Mouse (Mus musculus) MEL (cell line): ENCODE data around the gene Gm10322. TPM values are rescaled to one million over a fixed set of nuclear protein-coding genes. Genes with fewer than 3 reads are reported as not detected.

Experiments
- DNase-seq: peaks from one replicate; pipeline ENCODE4 v3.0.0; 2011; ENCODE audit warnings: low read depth, low spot score
- H3K27ac ChIP-seq: 2 replicates; pipeline ENCODE4 v1.5.1; 2012; ENCODE audit warnings: low read depth, mild to moderate bottlenecking, control low read depth, low read length, moderate library complexity; ENCODE audit not compliant: control insufficient read depth
- H3K27me3 ChIP-seq, 2 experiments: fragments of 150-350 bp in 1 of 2; sonication (generic) in 1 of 2; 2 replicates each; pipeline ENCODE4 v1.6.1; 2012; ENCODE audit warnings: low read length in 2 of 2, mild to moderate bottlenecking in 2 of 2, improper control_type of control experiment in 1 of 2, moderate library complexity in 1 of 2; ENCODE audit not compliant: insufficient read depth in 2 of 2, control insufficient read depth in 1 of 2
- H3K36me3 ChIP-seq, 2 experiments: 2 replicates each; pipeline ENCODE4 v1.6.1; 2012 to 2014; ENCODE audit warnings: low read length in 2 of 2, improper control_type of control experiment in 1 of 2, inconsistent platforms in 1 of 2, mild to moderate bottlenecking in 1 of 2; ENCODE audit not compliant: insufficient read depth in 2 of 2, control insufficient read depth in 1 of 2
- H3K4me1 ChIP-seq, 2 experiments: fragments of 150-350 bp in 1 of 2; sonication (generic) in 1 of 2; 2 replicates each; pipeline ENCODE4 v1.6.1; 2012; ENCODE audit warnings: low read length in 2 of 2, improper control_type of control experiment in 1 of 2, mild to moderate bottlenecking in 1 of 2; ENCODE audit not compliant: insufficient read depth in 2 of 2, control insufficient read depth in 1 of 2
- H3K4me3 ChIP-seq, 2 experiments: fragments of 150-350 bp in 1 of 2; sonication (generic) in 1 of 2; 2 replicates each; pipeline ENCODE4 v1.5.1; 2012; ENCODE audit warnings: low read depth in 2 of 2, low read length in 2 of 2, mild to moderate bottlenecking in 2 of 2, moderate library complexity in 2 of 2, control low read depth in 1 of 2, improper control_type of control experiment in 1 of 2; ENCODE audit not compliant: control insufficient read depth in 1 of 2, insufficient read depth in 1 of 2
- H3K79me2 ChIP-seq: 2 replicates; pipeline ENCODE4 v1.6.1; 2012; ENCODE audit warnings: mild to moderate bottlenecking, low read length, moderate library complexity; ENCODE audit not compliant: control insufficient read depth, poor library complexity, insufficient read depth
- H3K9ac ChIP-seq: 2 replicates; pipeline ENCODE4 v1.6.1; 2012; ENCODE audit warnings: low read depth, mild to moderate bottlenecking, control low read depth, low read length, moderate library complexity; ENCODE audit not compliant: control insufficient read depth, poor library complexity, severe bottlenecking
- H3K9me3 ChIP-seq: fragments of 150-350 bp; sonication (generic); replicated peaks from 2 replicates; pipeline ENCODE4 v1.6.1; 2012; ENCODE audit warnings: mild to moderate bottlenecking, low read length, improper control_type of control experiment, moderate library complexity; ENCODE audit not compliant: insufficient read depth
- CHD1 ChIP-seq: IDR thresholded peaks from 2 replicates; pipeline ENCODE4 v1.6.1; 2012; ENCODE audit warnings: low read depth, mild to moderate bottlenecking, inconsistent platforms, low read length, improper control_type of control experiment
- CTCF ChIP-seq, 3 experiments: IDR thresholded peaks in 2 of 3; conservative IDR thresholded peaks in 1 of 3; 2 replicates each; pipeline ENCODE4 v1.5.1; 2011 to 2012; ENCODE audit warnings: low read length in 3 of 3, low read depth in 2 of 3, mild to moderate bottlenecking in 2 of 3, improper control_type of control experiment in 1 of 3, inconsistent platforms in 1 of 3, mixed read lengths in 1 of 3, moderate library complexity in 1 of 3; ENCODE audit not compliant: control insufficient read depth in 1 of 3, insufficient read depth in 1 of 3, poor library complexity in 1 of 3, severe bottlenecking in 1 of 3
- EP300 ChIP-seq, 2 experiments: IDR thresholded peaks; 2 replicates each; pipeline ENCODE4 v1.6.1; 2011; ENCODE audit warnings: improper control_type of control experiment in 2 of 2, low read length in 2 of 2, low read depth in 1 of 2, mild to moderate bottlenecking in 1 of 2
- ETS1 ChIP-seq: IDR thresholded peaks from 2 replicates; pipeline ENCODE4 v1.6.1; 2012; ENCODE audit warnings: low read depth, mild to moderate bottlenecking, inconsistent platforms, low read length, improper control_type of control experiment, moderate library complexity
- GATA1 ChIP-seq: IDR thresholded peaks from 2 replicates; pipeline ENCODE4 v1.6.1; 2011; ENCODE audit warnings: low read depth, low read length, improper control_type of control experiment
- HCFC1 ChIP-seq: IDR thresholded peaks from 2 replicates; pipeline ENCODE4 v1.6.1; 2012; ENCODE audit warnings: low read depth, mild to moderate bottlenecking, inconsistent platforms, low read length, improper control_type of control experiment, moderate library complexity
- MAX ChIP-seq: IDR thresholded peaks from 2 replicates; pipeline ENCODE4 v1.6.1; 2011; ENCODE audit warnings: low read length, improper control_type of control experiment
- MXI1 ChIP-seq: IDR thresholded peaks from 2 replicates; pipeline ENCODE4 v1.6.1; 2011; ENCODE audit warnings: mild to moderate bottlenecking, low read depth, low read length, improper control_type of control experiment
- MYB ChIP-seq: IDR thresholded peaks from 2 replicates; pipeline ENCODE4 v1.6.1; 2011; ENCODE audit warnings: mild to moderate bottlenecking, low read depth, low read length, improper control_type of control experiment
- POLR2A ChIP-seq, 2 experiments: IDR thresholded peaks; 2 replicates each; pipeline ENCODE4 v1.6.1; 2011 to 2012; ENCODE audit warnings: low read length in 2 of 2, mild to moderate bottlenecking in 2 of 2, control low read depth in 1 of 2, improper control_type of control experiment in 1 of 2, low read depth in 1 of 2, moderate library complexity in 1 of 2; ENCODE audit not compliant: control insufficient read depth in 1 of 2, insufficient read depth in 1 of 2, poor library complexity in 1 of 2
- POLR2AphosphoS5 ChIP-seq: IDR thresholded peaks from 2 replicates; pipeline ENCODE4 v1.6.1; 2012; ENCODE audit warnings: low read depth, borderline replicate concordance, mild to moderate bottlenecking, inconsistent platforms, low read length, moderate library complexity, mixed read lengths
- RCOR1 ChIP-seq: IDR thresholded peaks from 2 replicates; pipeline ENCODE4 v1.6.1; 2012; ENCODE audit warnings: low read depth, mild to moderate bottlenecking, inconsistent platforms, low read length, improper control_type of control experiment
- SIN3A ChIP-seq: IDR thresholded peaks from 2 replicates; pipeline ENCODE4 v1.6.1; 2012; ENCODE audit warnings: low read length, improper control_type of control experiment, inconsistent platforms
- TAL1 ChIP-seq: IDR thresholded peaks from 2 replicates; pipeline ENCODE4 v1.6.1; 2012; ENCODE audit warnings: mild to moderate bottlenecking, inconsistent platforms, low read length, moderate library complexity, mixed read lengths
- TCF12 ChIP-seq: IDR thresholded peaks from 2 replicates; pipeline ENCODE4 v1.6.1; 2014; ENCODE audit warnings: low read depth, mild to moderate bottlenecking, inconsistent platforms, low read length, improper control_type of control experiment, moderate library complexity
- ZNF384 ChIP-seq: IDR thresholded peaks from 2 replicates; pipeline ENCODE4 v1.6.1; 2012; ENCODE audit warnings: low read depth, mild to moderate bottlenecking, inconsistent platforms, low read length, improper control_type of control experiment
- polyA plus RNA-seq, 2 experiments: library from polyadenylated mRNA; stranded (reverse) in 1 of 2; unstranded in 1 of 2; fragments of >175 nt in 1 of 2; fragments of >200 nt in 1 of 2; gene quantifications; 2 replicates each; pipeline versions ENCODE4 v1.2.1 to v1.2.4; 2012; ENCODE audit warnings: low replicate concordance in 2 of 2, low read depth in 1 of 2; ENCODE audit not compliant: insufficient read length in 2 of 2, insufficient read depth in 1 of 2, missing spikeins in 1 of 2
- total RNA-seq: library from RNA; depleted of rRNA; stranded (reverse); fragments of 300-350 nt; gene quantifications from 2 replicates; pipeline ENCODE4 v1.2.3, GENCODE M21; 2012

The Gm10322 gene
- total and polyA plus RNA-seq, 3 experiments = 0.58 TPM; not detected in 2

DNA sequence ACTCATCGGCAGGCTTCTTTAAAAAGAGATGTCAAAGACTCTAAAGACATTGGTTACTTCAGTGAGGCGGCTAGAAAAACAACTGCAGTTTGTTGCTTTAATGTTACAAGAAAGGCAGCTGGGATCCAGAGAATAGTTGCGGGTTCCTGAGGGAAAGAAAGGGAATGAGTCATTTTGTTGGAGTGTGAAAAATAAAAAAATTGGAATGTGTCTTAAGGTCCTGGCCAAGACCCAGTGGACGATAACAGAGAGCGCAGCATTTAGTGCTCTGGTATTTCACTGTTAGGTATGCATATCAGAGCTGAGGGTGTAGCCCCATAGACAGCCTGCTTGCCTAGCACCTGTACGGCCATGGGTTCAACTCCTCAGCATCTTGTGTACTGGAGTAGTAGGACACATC is 22.7 kb downstream of the Gm10322 start:
- peaks cover 8 to 12% of the 10 kb centered on the region in 2 experiments; a peak in 3 of 4 replicates for H3K4me1 ChIP-seq
- peaks cover 0 to 13% of the 10 kb centered on the region in 2 experiments; a peak in 2 of 4 replicates for H3K36me3 ChIP-seq
- TF ChIP-seq POLR2AphosphoS5 (no peak), RCOR1 (no peak), CTCF (IDR thresholded peaks at IDR 0.05 in 2 of 3, conservative IDR thresholded peaks at IDR 0.05 in 1 of 3; ENCODE audit: control insufficient read depth in 1 of 3, insufficient read depth in 1 of 3, low read depth in 2 of 3, low read length in 3 of 3, poor library complexity in 1 of 3, severe bottlenecking in 1 of 3) (no peak), TCF12 (no peak), POLR2A (IDR thresholded peaks at IDR 0.05; ENCODE audit: control insufficient read depth in 1 of 2, insufficient read depth in 1 of 2, low read depth in 1 of 2, low read length in 2 of 2, poor library complexity in 1 of 2) (no peak), CHD1 (no peak), MAX (no peak)
- H3K9ac ChIP-seq = no peak overlapping the region
- no peak overlapping the region for H3K4me3 ChIP-seq
- H3K9me3 ChIP-seq = no peaks in the 10 kb centered on the region
- no peak overlapping the region for H3K27ac ChIP-seq
- no peaks in the 10 kb centered on the region for H3K79me2 ChIP-seq
- no peaks in the 10 kb centered on the region for H3K27me3 ChIP-seq
- DNase-seq = no peak

DNA sequence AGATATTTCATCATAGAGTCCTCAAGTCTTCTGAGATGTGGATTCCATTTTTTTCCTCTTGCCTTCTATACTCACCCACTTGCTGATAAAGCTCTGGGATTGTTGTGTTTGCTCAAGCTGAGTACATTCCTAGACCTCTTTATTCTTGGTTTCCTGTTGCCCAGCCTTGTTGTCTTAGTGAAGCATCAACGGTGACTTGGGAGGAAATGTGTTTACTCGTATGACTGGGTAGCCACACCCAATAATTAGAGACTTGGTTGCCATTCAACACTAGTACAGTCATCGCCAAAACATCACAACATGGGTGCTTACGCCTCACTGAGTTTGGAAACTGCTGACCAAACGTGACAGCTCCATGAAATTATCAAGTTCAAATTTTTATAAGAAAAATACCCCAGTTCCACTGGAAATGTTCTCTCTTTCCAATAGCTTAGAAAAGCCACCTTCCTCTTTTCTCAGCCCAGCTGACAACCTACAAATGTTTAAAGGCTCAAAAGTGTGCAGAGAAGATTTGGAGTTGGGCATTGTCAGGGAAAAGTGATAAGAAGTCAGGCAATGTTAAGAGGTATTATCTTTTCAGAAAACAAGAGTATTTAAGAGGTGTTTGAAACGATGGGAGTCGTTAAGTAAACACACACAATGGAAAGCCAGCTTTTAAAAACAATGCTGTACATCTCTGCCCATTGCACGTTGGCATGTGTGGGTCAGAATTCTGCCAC is 27.0 kb downstream of the Gm10322 start:
- Histone ChIP-seq H3K4me1 (peaks cover 10 to 19% of the 10 kb centered on the region in 2 experiments), H3K79me2 (no peaks in the 10 kb centered on the region), H3K27ac (peak overlapping the region; percentile 42), H3K9ac (no peak overlapping the region), H3K27me3 (no peaks in the 10 kb centered on the region), H3K9me3 (no peaks in the 10 kb centered on the region), H3K4me3 (peak overlapping the region; percentile 39 to 51), H3K36me3 (peaks cover 0 to 13% of the 10 kb centered on the region in 2 experiments; a peak in 2 of 4 replicates)
- TF ChIP-seq HCFC1 (no peak), ETS1 (peak; percentile 94), EP300 (IDR thresholded peaks at IDR 0.05; ENCODE audit: low read depth in 1 of 2, low read length in 2 of 2) (peak; percentile 79 to 80), SIN3A (peak; percentile 66), MYB (no peak), GATA1 (peak; percentile 90), ZNF384 (no peak), TAL1 (peak; percentile 58), CHD1 (no peak), MXI1 (peak; percentile 14), TCF12 (peak; percentile 88)
- DNase-seq = peak; percentile 73
